Mouse (Mus musculus) limb, embryonic 15.5 days (tissue): Measurements from ENCODE around the gene Paqr6. TPM values are rescaled to one million over a fixed set of nuclear protein-coding genes. Genes with fewer than 3 reads are reported as not detected.
"Not testable (repeated sequence)": the region's sequence is repeated elsewhere in the genome, so short reads cannot be mapped to it uniquely, and the experiment has no call there.

ENCODE experiments used
- ATAC-seq: fragments of 200-750 bp; cut with Nextera tagmentation; 2 replicates; pipeline ENCODE4 v1.8.0; 2017; ENCODE audit warnings: low read depth, moderate TSS enrichment; ENCODE audit not compliant: insufficient number of reproducible peaks, low FRiP score, low TSS enrichment
- H3K27ac ChIP-seq: fragments of 300-500 bp; sonication (generic); 2 replicates; pipeline ENCODE4 v1.5.1; 2015; ENCODE audit warnings: moderate library complexity, mild to moderate bottlenecking, inconsistent platforms
- H3K27me3 ChIP-seq: fragments of 300-500 bp; sonication (generic); 2 replicates; pipeline ENCODE4 v1.6.1; 2015; ENCODE audit warnings: inconsistent platforms
- H3K36me3 ChIP-seq: fragments of 300-500 bp; sonication (generic); 2 replicates; pipeline ENCODE4 v1.6.1; 2015; ENCODE audit warnings: inconsistent platforms
- H3K4me1 ChIP-seq: fragments of 300-500 bp; sonication (generic); 2 replicates; pipeline ENCODE4 v1.6.1; 2015; ENCODE audit warnings: inconsistent platforms
- H3K4me2 ChIP-seq: fragments of 300-500 bp; sonication (generic); 2 replicates; pipeline ENCODE4 v1.6.1; 2015; ENCODE audit warnings: mild to moderate bottlenecking, inconsistent platforms
- H3K4me3 ChIP-seq: fragments of 300-500 bp; sonication (generic); 2 replicates; pipeline ENCODE4 v1.5.1; 2015; ENCODE audit warnings: mild to moderate bottlenecking, inconsistent platforms
- H3K9ac ChIP-seq: fragments of 300-500 bp; sonication (generic); 2 replicates; pipeline ENCODE4 v1.6.1; 2015; ENCODE audit warnings: inconsistent platforms
- H3K9me3 ChIP-seq: fragments of 300-500 bp; sonication (generic); 2 replicates; pipeline ENCODE4 v1.6.1; 2016; ENCODE audit warnings: inconsistent platforms
- WGBS: fragments of 180-500 bp; shearing (Covaris S2); methylation state at CpG from one replicate; pipeline ENCODE4 v1.1.7; 2015; 5-methylcytosine and 5-hydroxymethylcytosine counted together
- polyA plus RNA-seq: library from polyadenylated mRNA; unstranded; fragments of >200 nt; fragmentation: Nextera tagmentation; extraction: Ambion mirVana; gene quantifications from 2 replicates; pipeline ENCODE4 v1.2.1, GENCODE M21; 2015

Gene Paqr6
- polyA plus RNA-seq, 1 experiment from 2014 or later: 16.4 TPM

DNA sequence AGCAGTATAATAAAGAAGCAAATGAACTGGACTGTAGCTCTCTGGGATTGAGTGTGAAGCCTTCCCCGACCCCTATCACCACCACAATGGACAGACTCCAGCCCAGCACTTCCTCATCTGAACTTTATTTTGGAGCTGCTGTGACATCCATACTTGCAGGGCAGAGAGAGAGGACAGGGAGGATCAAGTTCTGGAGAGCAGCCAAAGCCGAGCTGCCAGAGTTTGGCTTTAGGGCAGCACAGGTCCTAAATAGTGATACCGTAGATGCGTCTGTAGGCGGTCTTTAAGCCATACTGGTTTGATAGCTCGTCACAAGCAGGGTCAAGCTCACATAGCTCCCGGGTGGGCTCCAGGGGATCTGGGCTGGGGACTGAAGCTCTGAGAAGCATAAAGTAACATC lies 4.1 kb downstream of the Paqr6 start:
- not testable (repeated sequence) for H3K27ac ChIP-seq, H3K36me3 ChIP-seq, H3K4me2 ChIP-seq, H3K9ac ChIP-seq, H3K4me3 ChIP-seq, H3K9me3 ChIP-seq, ATAC-seq
- Histone ChIP-seq H3K4me1 (peaks cover 13% of the 10 kb centered on the region), H3K27me3 (peaks cover 17% of the 10 kb centered on the region)
- 73% methylated on average over 7 of the region's 7 CpGs for WGBS

DNA sequence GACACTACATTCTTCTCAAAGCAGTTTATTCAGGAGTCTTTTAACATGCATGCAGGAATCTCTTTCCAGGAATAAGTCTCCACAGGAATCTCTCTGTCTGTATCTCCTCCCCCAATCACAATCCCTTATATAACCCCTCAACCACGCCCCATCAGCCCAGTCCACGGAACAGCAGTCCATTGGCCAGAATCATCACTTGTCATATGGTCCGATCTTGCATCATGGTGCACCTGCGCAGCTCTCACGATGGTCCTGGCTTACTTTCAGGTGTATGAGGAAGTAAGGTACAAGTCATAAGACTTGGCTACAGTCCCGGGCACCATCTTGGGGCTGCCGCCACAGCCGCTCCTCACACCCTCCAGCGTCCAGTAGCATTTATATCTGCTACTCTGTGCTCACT lies 8.3 kb downstream of the Paqr6 start, which contains the start of gene Bglap3:
Gene Bglap3 (minus strand): TSS at position 101 of the 400 bp plus-strand sequence.
- H3K4me1 ChIP-seq, H3K36me3 ChIP-seq, H3K27ac ChIP-seq, H3K27me3 ChIP-seq, H3K9me3 ChIP-seq, ATAC-seq, H3K9ac ChIP-seq, H3K4me3 ChIP-seq, H3K4me2 ChIP-seq: not testable (repeated sequence)
- WGBS: 90% methylated on average over 9 of the region's 9 CpGs

DNA sequence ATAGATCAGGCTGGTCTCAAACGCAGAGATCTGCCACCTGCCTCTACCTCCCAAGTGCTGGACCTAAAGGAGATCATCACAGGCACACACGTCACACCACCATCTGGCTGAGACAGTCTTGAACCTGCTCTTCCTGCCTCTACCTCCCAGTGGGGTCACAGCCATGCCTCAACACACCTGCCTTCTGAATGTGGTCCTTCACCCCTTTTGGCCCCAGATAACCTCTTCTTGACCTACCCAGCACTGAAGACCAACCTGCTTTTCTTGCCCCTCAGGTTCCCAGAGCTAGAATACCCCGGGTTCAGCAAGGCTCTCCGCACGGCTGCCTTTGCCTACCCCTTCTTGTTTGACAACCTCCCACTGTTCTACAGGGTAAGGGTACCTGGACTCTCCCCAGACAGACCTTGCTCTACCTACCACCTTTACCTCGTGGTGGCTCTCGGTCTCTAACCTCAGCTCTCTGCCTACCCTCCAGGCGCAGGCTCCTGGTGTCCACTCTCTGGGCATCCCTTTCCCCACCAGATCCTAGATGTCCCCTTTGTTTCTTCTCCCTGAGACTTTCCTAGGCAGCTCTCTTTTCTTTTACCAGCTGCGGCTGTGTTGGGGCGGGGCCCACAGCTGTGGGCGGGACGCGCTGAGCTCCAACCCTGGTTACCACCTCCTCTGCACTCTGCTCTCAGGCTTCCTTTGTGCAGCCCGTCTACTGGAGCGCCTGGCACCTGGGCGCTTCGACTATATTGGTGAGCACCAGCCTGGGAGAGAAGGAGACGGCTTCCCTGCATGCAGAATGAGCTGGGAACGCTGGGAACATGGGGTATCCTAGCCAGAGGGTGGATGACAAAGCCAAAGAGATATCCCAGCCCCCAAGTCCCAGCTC lies 11.6 kb downstream of the Paqr6 start:
- peak overlapping the region; percentile 25 for H3K4me3 ChIP-seq
- whole genome bisulfite sequencing: 10% methylated on average over 19 of the region's 19 CpGs

DNA sequence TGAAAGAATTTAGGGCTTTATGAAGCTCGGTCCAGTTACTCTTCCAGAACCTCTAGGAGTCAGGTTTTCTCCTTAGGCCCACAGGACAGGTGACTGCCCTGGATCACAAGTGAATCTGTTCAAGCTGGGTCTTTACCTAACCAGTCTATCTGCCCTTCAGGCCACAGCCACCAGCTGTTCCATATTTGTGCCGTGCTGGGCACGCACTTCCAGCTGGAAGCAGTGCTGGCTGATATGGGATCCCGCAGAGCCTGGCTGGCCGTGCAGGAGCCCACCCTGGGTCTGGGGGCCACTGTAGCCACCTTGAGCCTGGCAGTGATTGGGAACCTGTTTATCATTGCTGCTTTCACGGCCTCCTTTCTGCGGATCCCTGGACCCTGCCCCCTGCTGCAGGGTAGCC lies 12.3 kb downstream of the Paqr6 start:
- not testable (repeated sequence) for ATAC-seq, H3K4me1 ChIP-seq, H3K36me3 ChIP-seq, H3K9me3 ChIP-seq, H3K27ac ChIP-seq, H3K27me3 ChIP-seq, H3K9ac ChIP-seq
- Histone ChIP-seq H3K4me2 (peak overlapping the region; percentile 56), H3K4me3 (peak overlapping the region; percentile 25; the same call in 1 of the 2 replicates)
- 22% methylated on average over 7 of the region's 7 CpGs for WGBS

More for the DNA sequence above, 11.6 kb downstream of the Paqr6 start:
- not testable (repeated sequence) for H3K9ac ChIP-seq, H3K9me3 ChIP-seq, H3K36me3 ChIP-seq, H3K27me3 ChIP-seq, H3K4me1 ChIP-seq
- Histone ChIP-seq H3K4me2 (peak overlapping the region; percentile 56), H3K27ac (peak overlapping the region; percentile 59)
- peak; percentile 76 for ATAC-seq

DNA sequence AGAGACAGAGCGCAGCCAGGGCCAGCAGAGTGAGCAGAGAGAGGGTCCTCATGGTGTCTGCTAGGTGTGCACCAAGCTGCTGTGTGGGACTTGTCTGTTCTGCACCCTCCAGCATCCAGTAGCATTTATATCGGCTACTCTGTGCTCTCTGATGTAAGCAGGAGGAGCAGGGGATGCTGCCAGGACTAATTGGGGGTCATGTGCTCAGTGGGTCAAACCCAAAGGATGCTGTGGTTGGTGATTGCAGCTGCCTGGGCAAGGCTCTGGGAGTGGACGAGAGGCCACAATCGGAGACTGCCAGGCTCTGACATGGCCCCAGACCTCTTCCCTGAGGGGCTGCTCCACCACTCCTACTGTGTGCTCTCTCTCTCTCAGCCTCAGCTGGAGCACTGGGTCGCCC lies 14.2 kb downstream of the Paqr6 start, which contains the start of gene Bglap2:
Gene Bglap2 (minus strand): TSS at position 101 of the 400 bp plus-strand sequence.
- not testable (repeated sequence) for ATAC-seq, H3K27me3 ChIP-seq, H3K27ac ChIP-seq, H3K9me3 ChIP-seq, H3K4me2 ChIP-seq, H3K9ac ChIP-seq, H3K4me3 ChIP-seq, H3K4me1 ChIP-seq, H3K36me3 ChIP-seq
- 81% methylated on average over 5 of the region's 5 CpGs for WGBS

DNA sequence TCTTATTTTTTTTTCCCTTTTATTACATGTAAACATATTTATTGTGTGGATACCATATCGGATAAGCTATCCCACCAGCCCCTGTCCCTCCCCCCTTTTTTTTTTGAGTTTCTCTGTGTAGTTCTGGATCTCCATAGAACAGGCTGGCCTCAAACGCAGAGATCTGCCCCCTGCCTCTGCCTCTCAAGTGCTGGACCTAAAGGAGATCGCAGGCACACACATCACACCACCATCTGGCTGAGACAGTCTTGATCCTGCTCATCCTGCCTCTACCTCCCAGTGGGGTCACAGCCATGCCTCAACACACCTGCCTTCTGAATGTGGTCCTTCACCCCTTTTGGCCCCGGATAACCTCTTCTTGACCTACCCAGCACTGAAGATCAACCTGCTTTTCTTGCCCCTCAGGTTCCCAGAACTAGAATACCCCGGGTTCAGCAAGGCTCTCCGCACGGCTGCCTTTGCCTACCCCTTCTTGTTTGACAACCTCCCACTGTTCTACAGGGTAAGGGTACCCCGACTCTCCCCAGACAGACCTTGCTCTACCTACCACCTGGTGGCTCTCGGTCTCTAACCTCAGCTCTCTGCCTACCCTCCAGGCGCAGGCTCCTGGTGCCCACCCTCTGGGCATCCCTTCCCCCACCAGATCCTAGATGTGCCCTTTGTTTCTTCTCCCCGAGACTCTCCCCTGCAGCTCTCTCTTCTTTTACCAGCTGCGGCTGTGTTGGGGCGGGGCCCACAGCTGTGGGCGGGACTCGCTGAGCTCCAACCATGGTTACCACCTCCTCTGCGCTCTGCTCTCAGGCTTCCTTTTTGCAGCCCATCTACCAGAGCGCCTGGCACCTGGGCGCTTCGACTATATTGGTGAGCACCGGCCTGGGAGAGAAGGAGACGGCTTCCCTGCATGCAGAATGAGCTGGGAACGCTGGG lies 17.3 kb downstream of the Paqr6 start:
- H3K4me1 ChIP-seq, H3K27me3 ChIP-seq, H3K9me3 ChIP-seq, H3K9ac ChIP-seq, H3K36me3 ChIP-seq: not testable (repeated sequence)
- H3K4me3 ChIP-seq: peak overlapping the region; percentile 27
- peak overlapping the region; percentile 43 for H3K4me2 ChIP-seq
- 0 out of 2 replicates have a peak, but pooled peaks have one; percentile 69 for ATAC-seq
- peak overlapping the region; percentile 50; the same call in 1 of the 2 replicates for H3K27ac ChIP-seq
- 7% methylated on average over 20 of the region's 22 CpGs for WGBS

DNA sequence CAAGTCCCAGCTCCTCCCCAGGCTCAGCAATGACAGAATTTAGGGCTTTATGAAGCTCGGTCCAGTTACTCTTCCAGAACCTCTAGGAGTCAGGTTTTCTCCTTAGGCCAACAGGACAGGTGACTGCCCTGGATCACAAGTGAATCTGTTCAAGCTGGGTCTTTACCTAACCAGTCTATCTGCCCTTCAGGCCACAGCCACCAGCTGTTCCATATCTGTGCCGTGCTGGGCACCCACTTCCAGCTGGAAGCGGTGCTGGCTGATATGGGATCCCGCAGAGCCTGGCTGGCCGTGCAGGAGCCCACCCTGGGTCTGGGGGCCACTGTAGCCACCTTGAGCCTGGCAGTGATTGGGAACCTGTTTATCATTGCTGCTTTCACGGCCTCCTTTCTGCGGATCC lies 18.0 kb downstream of the Paqr6 start:
- ATAC-seq: 0 out of 2 replicates have a peak, but pooled peaks have one; percentile 18
- H3K9me3 ChIP-seq, H3K27me3 ChIP-seq, H3K9ac ChIP-seq, H3K36me3 ChIP-seq, H3K4me3 ChIP-seq, H3K27ac ChIP-seq, H3K4me1 ChIP-seq, H3K4me2 ChIP-seq: not testable (repeated sequence)
- WGBS: 36% methylated on average over 2 of the region's 7 CpGs

DNA sequence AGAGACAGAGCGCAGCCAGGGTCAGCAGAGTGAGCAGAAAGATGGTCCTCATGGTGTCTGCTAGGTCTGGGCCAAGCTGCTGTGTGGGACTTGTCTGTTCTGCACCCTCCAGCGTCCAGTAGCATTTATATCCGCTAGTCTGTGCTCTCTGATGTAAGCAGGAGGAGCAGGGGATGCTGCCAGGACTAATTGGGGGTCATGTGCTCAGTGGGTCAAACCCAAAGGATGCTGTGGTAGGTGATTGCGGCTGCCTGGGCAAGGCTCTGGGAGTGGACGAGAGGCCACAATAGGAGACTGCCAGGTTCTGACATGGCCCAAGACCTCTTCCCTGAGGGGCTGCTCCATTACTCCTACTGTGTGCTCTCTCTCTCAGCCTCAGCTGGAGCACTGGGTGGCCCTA lies 20.0 kb downstream of the Paqr6 start, which contains the start of gene Bglap:
Gene Bglap (minus strand): TSS at position 101 of the 400 bp plus-strand sequence.
- H3K36me3 ChIP-seq: no peaks in the 10 kb centered on the region
- H3K4me1 ChIP-seq: peaks cover 4% of the 10 kb centered on the region; the same call in 1 of the 2 replicates
- H3K9ac ChIP-seq: no peak within 1 kb of the TSS
- 77% methylated on average over 5 of the region's 5 CpGs for WGBS
- H3K27ac ChIP-seq: no peak within 1 kb of the TSS
- peak; percentile 41; the same call in 1 of the 2 replicates for ATAC-seq
- no peak within 1 kb of the TSS for H3K4me2 ChIP-seq
- no peaks in the 10 kb centered on the region for H3K27me3 ChIP-seq
- no peaks in the 10 kb centered on the region for H3K9me3 ChIP-seq
- H3K4me3 ChIP-seq: no peak within 1 kb of the TSS

DNA sequence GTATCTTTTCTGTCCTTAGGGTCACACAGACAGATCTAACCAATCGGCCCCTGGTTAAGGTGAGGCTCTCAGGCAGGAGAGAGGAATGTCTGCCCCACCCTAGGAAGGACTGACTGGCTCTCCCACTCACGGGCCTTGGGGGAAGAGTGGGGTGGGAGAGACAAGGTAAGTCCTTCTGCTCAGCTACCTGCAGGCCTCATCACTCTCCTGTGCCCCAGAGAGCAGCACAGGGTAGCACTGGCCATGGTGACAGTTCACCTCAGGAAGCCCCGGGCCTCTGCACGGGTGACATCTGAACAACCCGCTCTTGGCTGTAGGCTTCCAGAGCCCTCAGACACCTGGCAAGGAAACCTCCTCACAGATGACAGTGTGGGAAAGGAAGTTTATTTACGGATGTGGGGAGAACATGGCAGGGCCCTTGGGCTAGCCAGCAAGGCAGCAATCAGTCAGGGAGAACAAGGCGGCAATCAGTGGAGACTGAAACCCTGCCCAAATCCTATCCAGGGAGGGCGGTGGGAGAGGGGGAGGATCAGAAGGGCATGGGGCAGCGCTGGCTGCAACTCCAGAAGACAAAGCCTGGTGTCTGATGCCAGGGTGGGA lies 29.5 kb downstream of the Paqr6 start:
- Histone ChIP-seq H3K27me3 (no peaks in the 10 kb centered on the region), H3K4me3 (no peak overlapping the region), H3K36me3 (peaks cover 18% of the 10 kb centered on the region), H3K9ac (no peak overlapping the region), H3K9me3 (no peaks in the 10 kb centered on the region), H3K27ac (no peak overlapping the region), H3K4me1 (no peaks in the 10 kb centered on the region), H3K4me2 (no peak overlapping the region)
- ATAC-seq: no peak
- whole genome bisulfite sequencing: 77% methylated on average over 9 of the region's 9 CpGs

DNA sequence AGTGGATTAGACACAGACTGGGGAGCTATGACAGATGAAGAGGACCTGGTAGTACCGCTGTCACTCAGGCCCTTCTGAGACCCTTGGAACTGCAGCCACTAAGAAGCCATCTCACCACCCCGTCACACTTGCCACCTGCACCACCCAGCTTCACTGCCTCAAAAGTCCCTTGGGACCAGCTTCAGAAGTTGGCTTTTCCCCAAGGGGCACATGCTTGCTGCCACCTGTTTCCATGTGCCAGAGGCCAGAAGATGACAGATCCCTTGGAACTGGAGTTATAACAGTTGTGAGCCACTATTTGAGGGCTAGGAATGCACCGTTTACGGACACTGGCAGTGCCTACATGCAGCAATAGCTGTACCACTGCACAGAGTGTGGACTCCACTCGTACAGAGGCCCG lies 30.9 kb downstream of the Paqr6 start:
- H3K4me2 ChIP-seq: no peak overlapping the region
- H3K27ac ChIP-seq: no peak overlapping the region
- H3K4me3 ChIP-seq: no peak overlapping the region
- H3K9ac ChIP-seq: no peak overlapping the region
- no peaks in the 10 kb centered on the region for H3K4me1 ChIP-seq
- no peaks in the 10 kb centered on the region for H3K27me3 ChIP-seq
- 93% methylated on average over 6 of the region's 6 CpGs for WGBS
- no peak for ATAC-seq
- H3K9me3 ChIP-seq: no peaks in the 10 kb centered on the region
- H3K36me3 ChIP-seq: peaks cover 24% of the 10 kb centered on the region

DNA sequence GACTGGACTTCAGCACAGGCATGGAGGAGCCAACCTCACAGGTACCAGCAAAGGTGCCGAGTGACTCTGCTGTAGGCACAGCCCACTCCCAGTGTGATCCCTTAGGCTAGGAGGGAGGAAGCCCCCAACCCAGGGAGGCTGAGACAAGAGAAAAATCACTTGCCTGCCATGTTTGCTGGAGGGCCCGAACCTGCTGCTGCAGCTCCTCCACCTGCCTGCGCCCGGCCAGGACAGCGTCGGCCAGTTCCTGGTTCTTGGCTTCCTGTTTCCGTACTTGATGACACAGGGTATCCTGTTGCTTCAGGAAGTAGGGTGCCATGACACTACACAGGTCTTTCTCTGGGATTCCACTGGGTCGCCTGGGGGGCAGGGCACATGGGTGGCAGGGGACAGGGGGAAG lies 31.4 kb downstream of the Paqr6 start:
- ATAC-seq: no peak
- Histone ChIP-seq H3K4me2 (no peak overlapping the region), H3K4me3 (no peak overlapping the region), H3K9me3 (no peaks in the 10 kb centered on the region), H3K9ac (no peak overlapping the region), H3K27me3 (no peaks in the 10 kb centered on the region), H3K4me1 (no peaks in the 10 kb centered on the region), H3K27ac (no peak overlapping the region), H3K36me3 (peaks cover 24% of the 10 kb centered on the region)
- WGBS: 90% methylated on average over 8 of the region's 8 CpGs
